Mouse (Mus musculus): ENCODE results near the gene Vti1a.

DNA sequence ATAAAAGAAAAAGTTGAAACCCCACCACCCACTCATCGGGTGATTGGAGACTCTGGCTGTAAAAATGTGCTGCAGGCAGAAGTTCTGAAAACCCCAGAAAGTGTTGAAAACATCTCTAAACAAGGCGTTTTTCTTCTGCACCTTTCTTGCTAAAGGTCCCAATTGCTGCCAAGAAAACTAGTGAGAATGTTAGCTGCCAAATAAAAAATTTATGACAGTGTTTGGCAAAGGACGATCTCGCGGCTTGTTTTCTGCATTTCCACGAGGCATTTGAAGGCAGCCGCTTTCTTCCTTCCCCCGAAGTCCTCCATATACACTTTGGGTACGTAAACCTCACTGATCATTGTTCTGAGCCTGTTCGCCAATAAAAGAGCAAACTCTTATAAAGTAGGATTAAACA is 291.6 kb downstream of the Vti1a start:
- no peak for TF ChIP-seq CTCF (IDR thresholded peaks at IDR 0.05; ENCODE audit: low read depth)
- no peak for TF ChIP-seq EP300 (IDR thresholded peaks at IDR 0.05; ENCODE audit: low read depth)
